9 mouse cellular contexts compared by ENCODE assay signal in genomic region chr1:159783842-159784241, GRCm38 (mm10).
A peak's percentile ranks its signal among the peaks of the same experiment; 100 is the strongest.
DNase-seq lines count a peak whose midpoint lies in the region; ATAC-seq and TF ChIP-seq lines count a peak whose summit lies in the region.
"Had no signal": no experiment of that assay in that cellular context is flagged by ENCODE, and none has a peak within 500 bp of the region (broad histone marks: within the 10 kb centered on the region; RNA-seq: fewer than 3 reads in every experiment).

No protein-coding gene starts in this region.

- H3K4me3 ChIP-seq in kidney, postnatal 0 days (replicated peaks; ENCODE audit: low read depth, low read length), result no peak overlapping the region
- no peak overlapping the region for H3K4me3 ChIP-seq in ES-E14 (ENCODE audit: insufficient read depth in 1 of 2, low read depth in 1 of 2, low read length in 2 of 2, poor library complexity in 1 of 2, severe bottlenecking in 1 of 2)
- H3K4me3 ChIP-seq in embryonic facial prominence, embryonic 10.5 days, result no peak overlapping the region
- no peak overlapping the region for H3K4me3 ChIP-seq in midbrain, embryonic 13.5 days (replicated peaks)
- H3K4me3 ChIP-seq: lung, embryonic 15.5 days had no signal

- in situ Hi-C loops in ES-E14 (cut with MboI; ENCODE audit: low sequenced_read_pairs in 2 of 2, unreplicated experiment in 2 of 2), result no loop called here

- no peaks in the 10 kb centered on the region for H3K36me3 ChIP-seq in kidney, postnatal 0 days (ENCODE audit: insufficient read depth, low read length)
- no peaks in the 10 kb centered on the region for H3K36me3 ChIP-seq in ES-E14 (ENCODE audit: control insufficient read depth, insufficient read depth, low read length, poor library complexity, severe bottlenecking)
- no peaks in the 10 kb centered on the region for H3K36me3 ChIP-seq in embryonic facial prominence, embryonic 10.5 days (replicated peaks)
- no peaks in the 10 kb centered on the region for H3K36me3 ChIP-seq in midbrain, embryonic 13.5 days
- H3K36me3 ChIP-seq: lung, embryonic 15.5 days had no signal

- H3K9ac ChIP-seq in kidney, postnatal 0 days (ENCODE audit: low read depth, low read length), result no peak overlapping the region
- no peak overlapping the region for H3K9ac ChIP-seq in ES-E14 (ENCODE audit: insufficient read depth, low read depth, low read length, poor library complexity, severe bottlenecking)
- no peak overlapping the region for H3K9ac ChIP-seq in midbrain, embryonic 13.5 days (replicated peaks)
- H3K9ac ChIP-seq: lung, embryonic 15.5 days had no signal

- 44% methylated on average over 5 of the region's 5 CpGs for WGBS in kidney, postnatal 0 days
- 28% methylated on average over 5 of the region's 5 CpGs for WGBS in embryonic facial prominence, embryonic 10.5 days
- 33% methylated on average over 5 of the region's 5 CpGs for WGBS in midbrain, embryonic 13.5 days

- no peaks in the 10 kb centered on the region for H3K9me3 ChIP-seq in kidney, postnatal 0 days (replicated peaks; ENCODE audit: low read length)
- H3K9me3 ChIP-seq in ES-E14 (ENCODE audit: control insufficient read depth, insufficient read depth, low read depth, low read length), result no peaks in the 10 kb centered on the region
- no peaks in the 10 kb centered on the region for H3K9me3 ChIP-seq in embryonic facial prominence, embryonic 10.5 days
- H3K9me3 ChIP-seq in midbrain, embryonic 13.5 days, result no peaks in the 10 kb centered on the region
- H3K9me3 ChIP-seq: lung, embryonic 15.5 days had no signal

- H3K4me2 ChIP-seq in kidney, postnatal 0 days (ENCODE audit: low read length), result no peak overlapping the region
- H3K4me2 ChIP-seq in midbrain, embryonic 13.5 days (replicated peaks), result no peak overlapping the region
- H3K4me2 ChIP-seq: lung, embryonic 15.5 days had no signal

- ATAC-seq in kidney, postnatal 0 days (replicated peaks; ENCODE audit: low FRiP score, low read depth), result no peak
- peak; percentile 68; the same call in 1 of the 2 replicates for ATAC-seq in midbrain, embryonic 13.5 days

- no peak for DNase-seq in kidney, postnatal 0 days (ENCODE audit: low spot score)
- no peak for DNase-seq in kidney, adult 11 months
- DNase-seq in ES-E14 (ENCODE audit: low read depth, low spot score), result peak; percentile 15
- peak; percentile 57 to 63 for DNase-seq in adrenal gland, postnatal 36 days
- peak; percentile 57 for DNase-seq in embryonic facial prominence, embryonic 10.5 days (ENCODE audit: low spot score)
- DNase-seq in layer of hippocampus, adult 8-10 months (ENCODE audit: low spot score in 2 of 2), result peak; percentile 29 to 62
- DNase-seq in T-cell, adult 2 months (ENCODE audit: low spot score), result no peak

- TF ChIP-seq CTCF in kidney, postnatal 0 days (IDR thresholded peaks at IDR 0.05; ENCODE audit: low read depth), result peak; percentile 73

- no peaks in the 10 kb centered on the region for H3K27me3 ChIP-seq in kidney, postnatal 0 days (ENCODE audit: insufficient read depth, low read length)
- H3K27me3 ChIP-seq in embryonic facial prominence, embryonic 10.5 days (replicated peaks; ENCODE audit: low read depth, poor library complexity, severe bottlenecking), result no peaks in the 10 kb centered on the region
- no peaks in the 10 kb centered on the region for H3K27me3 ChIP-seq in midbrain, embryonic 13.5 days
- H3K27me3 ChIP-seq: lung, embryonic 15.5 days had no signal

- no peaks in the 10 kb centered on the region for H3K4me1 ChIP-seq in kidney, postnatal 0 days (replicated peaks; ENCODE audit: insufficient read depth, low read length)
- no peaks in the 10 kb centered on the region for H3K4me1 ChIP-seq in ES-E14 (ENCODE audit: control insufficient read depth in 2 of 2, insufficient read depth in 2 of 2, low read length in 2 of 2, poor library complexity in 1 of 2)
- no peaks in the 10 kb centered on the region for H3K4me1 ChIP-seq in embryonic facial prominence, embryonic 10.5 days
- H3K4me1 ChIP-seq in midbrain, embryonic 13.5 days (replicated peaks), result peaks cover 7% of the 10 kb centered on the region; the same call in 1 of the 2 replicates
- H3K4me1 ChIP-seq: lung, embryonic 15.5 days had no signal

- H3K27ac ChIP-seq in kidney, postnatal 0 days, result no peak overlapping the region
- no peak overlapping the region for H3K27ac ChIP-seq in ES-E14 (ENCODE audit: insufficient read depth, low read depth, low read length, poor library complexity, severe bottlenecking)
- H3K27ac ChIP-seq in embryonic facial prominence, embryonic 10.5 days (replicated peaks), result no peak overlapping the region
- no peak overlapping the region for H3K27ac ChIP-seq in midbrain, embryonic 13.5 days
- H3K27ac ChIP-seq: lung, embryonic 15.5 days had no signal

TF ChIP-seq in ES-E14, 5 proteins besides CTCF, POLR2A, EP300 and RAD21:
- TF ChIP-seq MAFK (IDR thresholded peaks at IDR 0.05; ENCODE audit: insufficient read depth, low read depth, low read length), result no peak
- TF ChIP-seq ZNF384 (IDR thresholded peaks at IDR 0.05; ENCODE audit: low read depth, low read length), result peak; percentile 38; the same call in 1 of the 2 replicates
- TF ChIP-seq ZC3H11A (IDR thresholded peaks at IDR 0.05; ENCODE audit: borderline replicate concordance, low read depth, low read length), result peak; percentile 23; the same call in 1 of the 2 replicates
TF ChIP-seq in ES-E14: peak in this region for 2.

Comparison
In these comparisons a context has a peak if more than half of its experiments do, and no peak if none do; other contexts are left out.
1. DNase-seq: peak in ES-E14 (single experiment), adrenal gland, postnatal 36 days (2 of 2), embryonic facial prominence, embryonic 10.5 days (single experiment) and layer of hippocampus, adult 8-10 months (2 of 2); none in kidney, postnatal 0 days (single experiment), kidney, adult 11 months (single experiment) and T-cell, adult 2 months (single experiment).